Mouse (Mus musculus) cerebellum, adult 9-11 months (tissue): ENCODE measurements around the gene Gpam.

ENCODE experiments used
- DNase-seq: peaks from one replicate; pipeline ENCODE4 v3.0.0; 2022

Gene Gpam

GRCm38 (mm10) chr19:55100227-55101140 is 26.6 kb downstream of the Gpam start:
- no peak for DNase-seq

GRCm38 (mm10) chr19:55099184-55100160 is 27.6 kb downstream of the Gpam start:
- DNase-seq: peak; percentile 88

DNA sequence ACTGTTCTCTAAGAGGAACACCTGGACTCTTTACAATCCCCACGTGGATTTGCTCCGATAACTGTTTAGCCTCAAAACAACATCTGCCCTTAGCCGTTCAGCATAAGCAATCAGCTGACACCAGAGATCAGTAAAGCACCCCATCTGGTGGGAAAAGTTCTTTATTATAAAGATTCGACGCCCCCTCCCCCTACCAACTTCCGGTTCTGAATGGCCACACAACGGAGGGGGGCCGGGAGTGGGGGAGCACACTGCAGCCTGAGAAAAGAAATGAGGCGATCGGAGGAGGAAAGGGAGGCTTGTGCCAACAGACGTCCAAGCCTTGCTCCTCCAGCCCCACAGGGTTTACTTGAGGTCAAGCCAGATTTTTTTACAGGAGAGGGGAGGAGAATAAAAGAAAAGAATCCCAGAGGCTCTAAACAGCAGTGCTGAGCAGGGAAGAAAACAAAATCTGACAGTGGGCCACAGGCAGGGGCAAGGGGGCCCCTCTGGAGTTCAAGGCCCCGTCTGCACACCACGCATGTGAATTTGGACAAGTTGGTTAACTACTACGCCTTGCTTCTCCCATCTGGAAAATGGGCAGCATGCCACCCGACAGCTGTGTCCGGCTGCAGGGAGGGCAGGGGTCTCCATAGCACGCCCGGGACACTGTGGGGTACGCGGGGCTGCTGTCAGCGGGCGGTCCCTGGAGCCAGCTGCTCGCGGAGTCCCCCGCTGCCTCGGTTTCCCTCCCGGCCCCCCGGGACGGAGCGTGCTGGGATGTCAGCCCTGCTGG is 28.4 kb downstream of the Gpam start:
- DNase-seq: peak; percentile 79

DNA sequence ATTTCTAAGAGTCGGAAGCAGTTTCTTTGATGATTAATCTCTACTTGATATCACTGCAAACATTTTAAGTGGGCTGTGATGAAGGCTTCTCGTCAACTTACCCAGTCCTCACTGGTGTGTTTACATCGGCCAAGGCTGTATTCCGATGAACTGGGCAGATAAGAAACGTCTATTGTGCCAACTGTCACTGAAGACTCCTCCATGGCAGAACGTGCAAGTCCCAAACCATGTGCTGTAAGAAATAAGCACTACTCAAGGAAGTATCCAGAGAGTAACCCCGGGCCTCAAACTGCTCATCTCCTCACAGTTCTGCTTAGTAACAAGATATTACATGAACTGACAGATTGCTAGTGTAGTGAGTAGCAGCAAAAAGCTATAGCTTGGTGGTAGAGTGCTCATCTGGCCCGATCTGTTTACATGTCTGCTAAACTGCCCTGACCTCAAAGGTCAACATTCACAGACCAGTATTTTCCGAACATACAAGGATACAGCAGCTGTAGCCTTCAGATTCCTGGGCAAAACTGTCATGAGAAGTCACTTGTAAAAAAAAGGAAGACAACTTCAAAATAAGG is 29.6 kb downstream of the Gpam start:
- no peak for DNase-seq

DNA sequence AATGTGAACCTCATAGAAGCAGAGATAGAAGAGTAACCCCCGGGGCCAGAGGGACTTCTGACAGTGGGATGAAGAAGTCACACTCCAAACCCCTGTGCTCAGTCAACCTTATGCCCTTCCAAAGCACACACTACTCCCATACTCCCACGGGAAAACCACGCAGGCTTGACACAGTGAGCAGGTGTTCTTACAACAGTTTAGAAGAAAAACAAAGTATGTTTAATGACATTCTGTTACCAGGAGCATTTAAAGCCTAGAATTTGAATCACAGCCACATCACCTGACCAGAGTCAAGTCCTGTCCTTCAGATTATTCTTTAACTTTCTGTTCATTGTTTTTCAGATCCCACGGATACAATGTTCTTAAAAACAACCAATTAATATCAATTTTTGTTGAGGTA is 30.4 kb downstream of the Gpam start:
- DNase-seq: no peak

- no peak for DNase-seq
Measured at GRCm38 (mm10) chr19:55095547-55095946, 31.5 kb downstream of the Gpam start.

DNA sequence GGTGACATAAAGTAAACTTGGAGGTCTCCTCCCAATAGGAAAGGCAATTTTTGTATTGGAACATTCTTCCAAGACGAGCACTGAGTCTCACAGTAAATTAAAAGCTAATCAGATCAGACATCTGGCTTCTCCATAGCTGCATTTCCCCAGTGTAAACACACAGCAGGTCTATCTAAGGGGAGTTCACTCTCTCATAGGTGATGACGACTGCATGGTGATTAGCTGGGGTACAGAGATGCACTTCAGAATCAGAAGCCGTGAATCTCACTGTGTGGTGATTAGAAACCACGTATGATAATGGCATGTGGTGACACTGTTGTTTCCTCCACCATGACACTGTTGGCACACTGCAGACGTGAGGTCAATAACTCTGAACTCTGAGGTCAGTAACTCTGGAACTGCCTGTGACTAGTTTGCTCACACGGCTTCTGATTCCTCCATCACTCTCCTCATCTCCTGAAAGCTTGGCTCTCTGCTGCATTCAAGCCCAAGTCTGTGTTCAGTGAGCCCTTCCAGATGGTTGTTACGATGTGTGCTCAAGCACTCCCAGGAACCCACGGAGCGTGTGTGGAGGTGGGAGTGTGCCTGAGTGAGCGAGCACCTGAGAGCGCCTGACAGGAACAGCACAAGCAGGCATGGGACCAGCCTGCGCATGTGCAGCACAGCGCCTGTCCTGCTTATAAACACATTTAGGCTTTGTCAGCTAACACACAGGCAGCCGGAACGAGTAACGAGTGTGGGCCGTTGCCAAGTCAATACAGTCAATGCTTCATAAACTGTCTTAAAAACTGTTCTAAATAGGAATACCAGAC is 35.2 kb downstream of the Gpam start:
- no peak for DNase-seq

- DNase-seq: no peak
Measured at GRCm38 (mm10) chr19:55090885-55091284, 36.2 kb downstream of the Gpam start.

GRCm38 (mm10) chr19:55090142-55090541 is 36.9 kb downstream of the Gpam start:
- DNase-seq: no peak

DNA sequence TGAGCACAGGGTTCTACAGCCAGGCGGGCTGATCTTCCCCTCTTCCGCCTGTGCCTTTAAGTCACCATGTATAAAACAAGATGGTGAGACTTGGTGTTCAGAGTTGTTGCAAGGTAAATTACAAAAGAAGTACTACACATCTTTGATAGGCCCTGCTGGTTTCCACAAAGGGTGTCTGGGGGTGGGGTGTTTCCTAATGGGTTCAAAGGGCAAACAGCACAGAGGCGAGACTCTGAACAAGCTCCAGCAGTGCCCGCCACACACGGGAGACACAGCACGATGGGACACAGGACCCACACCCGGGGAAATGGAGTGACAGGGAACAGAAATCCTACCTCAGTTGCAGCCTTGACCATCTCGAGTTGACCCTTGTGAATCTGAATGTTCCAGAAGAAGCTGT is 39.3 kb downstream of the Gpam start:
- no peak for DNase-seq

- no peak for DNase-seq
Measured at GRCm38 (mm10) chr19:55085857-55086185, 41.2 kb downstream of the Gpam start.

DNA sequence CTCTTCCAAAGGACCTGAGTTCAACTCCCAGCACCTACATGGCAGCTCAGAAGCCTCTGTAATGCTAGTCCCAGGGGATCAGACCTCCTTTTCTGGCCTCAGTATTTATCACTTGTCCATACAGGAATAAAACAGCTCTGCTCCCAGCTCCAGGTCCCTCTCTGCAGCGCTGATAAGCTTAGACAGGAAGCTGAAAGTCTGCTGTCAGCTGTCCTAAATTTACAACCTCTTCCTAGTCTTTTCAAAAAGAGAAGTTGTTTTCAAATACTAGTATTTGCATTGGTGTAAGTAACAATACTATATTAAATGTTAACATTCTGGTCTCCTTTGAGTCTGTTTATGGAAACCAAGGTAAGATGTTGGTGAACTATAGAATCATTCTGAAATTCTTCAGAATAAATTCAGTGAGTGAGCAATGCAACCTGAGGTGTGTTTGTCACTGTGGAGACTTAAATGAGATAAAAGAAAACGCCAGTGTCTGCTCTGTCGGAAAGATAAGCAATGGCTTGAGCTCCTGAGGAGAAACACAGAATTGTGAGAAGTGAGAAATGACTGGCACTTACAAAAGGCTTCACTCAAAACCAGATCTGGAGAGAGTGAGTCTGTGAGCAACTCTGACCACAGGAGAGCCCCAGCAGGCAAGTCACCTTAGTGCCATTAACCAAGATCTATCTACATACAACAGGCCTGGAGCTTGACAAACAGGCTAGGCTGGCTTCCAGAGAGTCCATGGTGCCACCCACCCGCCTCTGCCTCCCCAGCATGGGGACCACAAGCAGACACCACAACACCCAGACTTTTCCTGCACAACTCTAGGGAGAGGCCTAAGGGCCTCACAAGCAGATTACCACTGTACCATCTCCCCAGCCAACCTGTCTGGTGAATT is 41.8 kb downstream of the Gpam start:
- DNase-seq: no peak

DNA sequence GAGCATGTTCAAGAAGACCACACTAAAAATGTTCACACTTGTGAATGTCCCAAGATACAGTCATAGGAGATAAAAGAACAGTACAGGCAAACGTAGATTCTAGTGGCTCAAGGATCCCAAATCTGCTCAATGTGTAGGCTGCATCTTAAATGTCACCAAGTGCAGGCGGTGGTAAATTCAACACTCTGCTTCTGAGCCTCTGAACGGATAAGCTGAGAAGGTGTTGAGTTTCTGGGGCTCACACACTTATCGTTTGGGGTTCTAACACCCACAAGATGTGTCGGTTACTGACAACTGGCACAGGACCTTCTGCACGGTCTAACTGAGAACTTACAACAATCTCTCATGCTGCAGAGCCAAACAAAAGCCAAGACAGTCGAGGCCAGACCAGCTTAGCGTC is 50.2 kb downstream of the Gpam start:
- no peak for DNase-seq

GRCm38 (mm10) chr19:55073004-55073403 is 54.0 kb downstream of the Gpam start:
- DNase-seq: no peak

- no peak for DNase-seq
Measured at GRCm38 (mm10) chr19:55069054-55069453, 58.0 kb downstream of the Gpam start.

GRCm38 (mm10) chr19:55063272-55063671 is 63.8 kb downstream of the Gpam start:
- no peak for DNase-seq

DNA sequence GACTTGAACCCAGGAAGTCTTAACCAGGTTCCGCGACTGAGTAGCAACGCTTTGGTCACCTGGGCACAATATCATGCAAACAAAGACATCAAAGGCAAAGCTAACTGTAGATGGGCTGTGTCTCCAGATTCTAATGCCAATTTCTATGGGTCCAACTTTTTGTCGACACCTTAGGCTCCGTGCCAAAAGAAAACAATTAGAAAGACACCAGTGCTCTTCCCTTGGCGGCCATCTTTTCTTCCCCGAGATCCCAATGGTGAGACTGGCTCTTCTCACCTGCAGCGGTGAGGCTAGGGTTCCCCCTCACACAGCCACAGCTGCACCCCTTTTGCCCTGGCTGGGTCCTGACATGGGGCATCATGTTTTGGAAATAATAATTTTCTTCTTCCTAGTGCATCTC is 64.5 kb downstream of the Gpam start:
- DNase-seq: no peak

GRCm38 (mm10) chr19:55061951-55062350 is 65.1 kb downstream of the Gpam start:
- DNase-seq: peak; percentile 28

DNA sequence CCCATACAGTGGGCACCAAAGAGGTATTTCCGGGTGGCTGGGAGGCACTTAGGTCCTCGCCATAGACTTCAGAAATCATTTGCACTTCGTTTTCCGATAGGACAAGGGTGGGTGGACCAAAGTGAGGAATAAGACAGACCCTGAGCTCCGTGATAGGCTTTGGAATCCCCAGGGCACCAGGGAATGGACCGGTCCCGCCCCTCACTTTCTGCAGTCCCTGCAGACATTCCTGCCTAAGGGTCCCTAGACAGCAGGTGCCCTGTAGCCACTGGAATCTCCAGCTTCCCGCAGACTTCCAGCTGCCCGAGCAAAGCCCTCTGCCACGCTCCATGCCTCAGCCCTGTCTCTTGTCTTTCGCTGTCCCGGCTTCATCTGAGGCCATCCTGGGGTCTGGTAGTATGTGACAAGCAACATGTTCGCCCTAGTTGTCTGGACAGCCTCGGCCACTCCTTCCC is 65.6 kb downstream of the Gpam start:
- no peak for DNase-seq

GRCm38 (mm10) chr19:55060964-55061363 is 66.1 kb downstream of the Gpam start:
- DNase-seq: peak; percentile 43

DNA sequence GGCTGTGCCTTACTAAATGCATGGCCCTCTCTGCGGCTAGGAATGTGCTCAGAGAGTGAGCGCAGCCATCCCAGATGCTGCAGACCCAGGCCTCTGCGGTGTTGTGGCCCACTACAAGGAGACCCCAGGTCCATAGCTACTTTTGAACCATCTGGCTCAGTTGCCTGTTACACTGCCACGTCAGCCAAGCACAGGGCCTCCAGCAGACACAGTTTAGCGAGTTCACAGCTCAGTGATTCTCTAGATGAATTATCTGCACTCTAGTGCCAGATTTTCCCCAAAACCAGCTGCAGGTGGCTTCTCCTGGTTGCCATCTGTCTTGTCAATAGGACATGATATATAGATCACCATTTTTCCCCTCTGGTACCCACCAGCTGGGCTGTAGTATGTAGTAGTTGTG is 69.6 kb downstream of the Gpam start:
- no peak for DNase-seq
